Mouse (Mus musculus): ENCODE measurements at regions not wholly inside any gene's neighbourhood (a gene's known extent, or its start where the extent isn't known, plus 50 kb on each side); places are given as distances from the start of the nearest gene placed in this dataset.

GRCm38 (mm10) chr8:10793670-10794366, 214.4 kb downstream of the Irs2 start:
- TF ChIP-seq CTCF (IDR thresholded peaks at IDR 0.05; ENCODE audit: insufficient read depth, low read depth, low read length) (no peak), POLR2A (IDR thresholded peaks at IDR 0.05; ENCODE audit: insufficient read depth, low read depth, low read length) (no peak)
